Mouse (Mus musculus) adrenal gland, adult 2 months (tissue): ENCODE measurements around the gene Qser1. TPM values are rescaled to one million over a fixed set of nuclear protein-coding genes. Genes with fewer than 3 reads are reported as not detected.

Experiments
- DNase-seq: peaks from one replicate; pipeline ENCODE4 v3.0.0; 2021
- polyA plus RNA-seq: library from polyadenylated mRNA; depleted of rRNA; stranded (reverse); fragments of >200 nt; gene quantifications from 2 replicates; pipeline ENCODE4 v1.2.3, GENCODE M21; 2012
- total RNA-seq, 2 experiments: library from RNA; stranded (reverse); gene quantifications; 2 replicates each; pipeline ENCODE4 v1.2.3; 2021

The Qser1 gene
- total and polyA plus RNA-seq, 3 experiments = 3.6 to 29.0 (median 19.1) TPM

DNA sequence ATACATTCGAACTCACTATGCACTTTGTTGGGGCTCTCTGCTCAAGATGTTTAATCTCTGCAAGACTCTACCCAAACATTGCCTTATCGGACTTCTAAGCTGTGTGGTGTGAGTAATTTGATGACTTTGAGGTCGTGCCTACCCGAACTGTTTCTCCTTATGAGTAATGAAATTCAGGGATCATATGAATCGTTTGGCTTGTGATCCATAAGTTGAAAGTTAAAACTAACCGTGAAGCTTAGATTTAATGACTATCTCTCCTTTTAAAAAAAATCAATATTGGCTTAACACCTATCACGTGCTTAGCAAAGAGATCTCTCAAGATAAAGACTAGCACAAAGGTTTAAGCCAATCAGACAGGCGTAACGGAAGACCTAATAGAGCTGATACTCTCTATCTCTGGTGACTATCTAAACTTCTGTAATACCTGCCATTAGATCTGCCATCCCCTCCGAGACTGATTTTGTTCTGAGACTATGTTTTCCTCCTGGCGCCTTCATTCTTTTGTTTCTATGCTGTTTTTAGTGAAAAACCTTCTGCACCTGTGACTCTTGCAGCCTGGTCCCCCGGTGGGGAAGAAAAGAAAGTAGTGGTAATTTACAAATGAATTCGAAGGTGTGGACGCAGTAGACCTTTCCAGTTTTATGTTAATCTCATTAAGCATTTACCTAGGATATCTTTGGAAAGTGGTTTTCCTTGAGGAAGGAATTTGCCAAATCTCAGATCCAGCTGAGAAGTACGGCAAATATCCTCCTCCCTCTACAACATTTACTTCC lies 1.2 kb upstream of the Qser1 start:
- peak; percentile 17 for DNase-seq

DNA sequence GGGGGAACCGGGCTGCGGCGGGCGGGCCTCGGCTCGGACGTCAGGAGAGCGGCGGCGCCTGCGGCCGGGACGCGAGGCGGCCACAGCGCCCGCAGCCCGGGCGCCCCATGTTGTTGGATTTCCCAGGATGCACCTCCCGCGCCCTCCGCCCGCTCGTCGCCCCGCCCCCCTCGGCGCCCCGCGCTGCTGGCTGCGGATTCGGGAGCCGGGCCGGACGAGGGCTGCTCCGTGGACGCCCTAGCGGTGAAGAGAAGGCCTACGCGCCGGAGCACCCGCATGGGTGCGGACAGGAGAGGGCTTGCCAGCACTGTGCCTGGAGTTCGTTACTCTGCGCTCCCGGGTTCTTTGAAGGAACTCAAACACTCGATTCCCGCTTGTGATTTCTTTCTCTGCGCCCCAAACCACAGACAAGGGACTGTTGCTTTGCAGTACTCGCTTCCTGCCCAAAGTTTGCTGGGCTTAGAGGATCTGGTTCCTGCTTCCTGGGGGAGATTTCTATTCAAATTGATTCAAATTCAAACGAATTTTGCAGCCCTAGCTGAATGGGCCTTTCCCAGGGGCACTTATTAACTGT lies 393 bp upstream of the Qser1 start:
- DNase-seq = peak; percentile 95

DNA sequence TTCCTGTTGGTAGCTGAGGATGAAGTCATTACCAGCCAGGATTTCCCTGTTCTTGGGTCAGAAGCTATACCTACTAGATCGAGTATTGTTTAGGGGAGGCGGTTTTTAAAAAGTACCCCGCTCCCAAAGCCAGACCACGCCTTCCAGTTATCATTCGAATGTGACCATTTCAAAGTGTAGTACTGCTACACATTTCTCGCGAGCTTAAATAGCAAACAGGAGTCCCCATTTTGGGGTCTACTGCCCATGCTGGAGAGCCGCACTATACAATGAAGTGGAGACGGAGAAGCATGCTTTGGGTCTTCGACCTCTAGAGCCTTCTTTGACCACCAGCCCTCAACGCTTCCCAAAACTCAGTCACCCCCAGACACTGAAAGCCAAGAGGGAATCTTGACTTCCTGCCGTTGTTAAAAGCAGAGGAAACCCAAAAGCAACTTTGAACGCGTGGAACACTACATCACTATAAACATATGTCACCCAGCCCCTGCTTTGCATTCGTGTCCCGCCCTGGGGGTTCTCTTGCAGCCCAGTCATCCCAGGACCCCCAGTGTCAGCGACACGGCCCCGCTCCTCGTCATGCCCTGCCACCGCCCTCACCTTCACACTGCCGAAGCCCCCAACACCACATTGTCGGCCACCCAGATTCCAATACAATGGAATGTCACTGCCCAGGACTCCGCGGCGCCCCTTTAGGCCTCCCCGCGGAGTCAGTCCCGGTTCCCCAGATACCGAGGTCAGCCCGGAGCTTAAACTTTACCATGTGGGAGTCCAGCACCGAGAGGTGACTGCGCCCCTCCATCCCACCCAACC lies 794 bp downstream of the Qser1 start:
- no peak for DNase-seq

DNA sequence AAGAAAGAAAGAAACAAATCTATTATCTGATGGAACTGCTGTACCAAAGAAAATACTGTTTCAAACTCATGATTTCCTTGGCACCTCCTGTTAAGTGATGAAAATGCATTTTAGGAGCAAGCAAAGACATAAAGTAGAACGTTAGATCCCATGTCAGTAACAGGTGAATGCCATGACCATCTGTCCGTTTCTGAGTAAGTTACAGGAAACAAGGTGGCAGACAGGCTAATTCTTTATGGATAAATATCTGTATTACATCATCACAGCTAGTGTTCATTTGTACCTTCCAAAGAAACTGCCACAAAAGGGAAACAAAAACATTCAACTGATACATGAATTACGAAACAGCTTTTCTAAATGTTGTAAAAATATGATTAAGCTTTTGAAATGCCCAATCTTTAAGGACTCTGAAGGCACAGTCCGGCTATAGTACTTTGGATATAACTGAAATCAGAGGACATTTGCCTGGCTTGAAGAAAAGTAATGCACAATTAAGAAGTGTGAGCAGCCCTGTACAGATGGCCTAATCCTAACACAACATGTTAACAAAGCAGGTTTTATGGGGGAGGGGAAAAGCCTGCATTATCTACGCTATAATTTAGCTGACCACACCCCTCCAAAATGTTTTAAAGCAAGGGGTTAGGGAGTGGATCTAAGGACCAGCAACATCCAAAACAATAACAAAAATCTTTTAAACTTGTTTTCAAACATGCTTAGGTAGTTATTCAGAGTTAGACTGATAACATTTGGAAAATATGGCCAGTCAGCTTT lies 2.2 kb downstream of the Qser1 start:
- DNase-seq = no peak

DNA sequence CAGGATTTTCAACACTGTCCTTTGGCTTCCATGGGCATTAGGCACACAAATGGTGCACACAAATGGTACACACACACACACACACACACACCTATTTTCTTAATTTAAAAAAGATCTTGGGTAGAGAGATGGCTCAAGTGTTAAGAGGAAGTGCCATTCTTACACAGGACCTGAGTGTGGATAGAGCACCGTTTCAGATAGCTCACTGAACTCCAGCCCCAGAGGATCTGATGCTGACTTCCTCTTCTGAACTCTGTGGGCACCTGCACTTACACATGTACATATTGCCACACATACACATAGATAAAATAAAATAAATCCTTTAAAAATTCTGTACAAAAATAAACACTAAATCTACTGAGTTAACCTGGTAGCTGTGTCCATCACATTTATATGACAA lies 11.1 kb downstream of the Qser1 start:
- DNase-seq = no peak

DNA sequence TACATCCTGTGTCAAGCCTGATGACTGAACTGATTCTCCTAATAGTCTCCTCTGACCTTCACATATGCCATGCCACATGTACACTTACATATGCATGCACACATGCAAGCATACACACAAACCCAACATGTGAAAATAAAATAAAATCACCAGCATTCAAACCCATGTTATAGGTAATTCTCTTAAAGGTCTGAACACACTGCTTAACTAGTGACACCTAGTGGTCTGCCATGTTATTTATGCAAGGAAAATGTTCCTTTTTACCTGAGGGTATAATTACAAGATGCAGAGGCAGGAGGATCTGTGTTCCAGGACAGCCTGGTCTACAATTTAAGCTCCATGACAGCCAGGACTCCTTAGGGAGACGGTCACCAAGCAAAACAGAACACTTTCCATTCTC lies 41.8 kb downstream of the Qser1 start:
- no peak for DNase-seq

DNA sequence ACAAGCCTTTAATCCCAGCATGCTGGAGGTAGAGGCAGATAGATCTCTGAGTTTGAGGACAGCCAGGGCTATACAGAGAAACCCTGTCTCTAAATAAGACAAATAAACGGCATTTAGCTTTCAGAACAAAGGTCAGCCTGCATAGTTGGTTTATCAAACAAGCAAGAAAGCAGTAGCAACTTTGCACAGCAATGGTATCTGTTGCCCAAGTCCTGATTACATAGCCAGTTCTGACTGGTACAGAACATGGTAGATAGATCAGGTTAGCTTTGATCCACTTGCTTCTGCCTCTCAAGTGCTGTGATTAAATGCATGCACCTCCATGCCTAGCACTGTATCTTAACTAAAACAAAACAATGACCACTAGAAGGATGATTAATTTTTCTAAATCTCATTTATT lies 47.9 kb downstream of the Qser1 start:
- DNase-seq = no peak

DNA sequence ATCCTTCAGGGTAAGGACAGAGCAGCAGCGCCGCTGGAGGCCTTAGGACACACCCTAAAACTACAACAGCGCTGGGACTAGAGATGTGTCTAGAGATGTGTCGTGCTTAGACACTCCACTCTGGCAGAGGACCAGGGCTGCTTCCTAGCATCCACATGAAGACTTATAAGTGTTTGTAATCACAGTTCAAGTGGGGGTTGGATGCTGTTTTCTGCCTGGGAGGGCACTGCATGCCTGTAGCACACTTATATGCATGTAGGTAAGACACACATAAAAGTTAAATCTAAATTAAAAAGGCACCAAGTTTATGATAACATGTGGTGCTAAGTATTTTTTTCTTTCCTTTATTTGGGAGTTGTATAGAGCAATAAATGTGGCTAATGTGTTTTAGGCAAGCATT lies 52.5 kb downstream of the Qser1 start:
- no peak for DNase-seq

DNA sequence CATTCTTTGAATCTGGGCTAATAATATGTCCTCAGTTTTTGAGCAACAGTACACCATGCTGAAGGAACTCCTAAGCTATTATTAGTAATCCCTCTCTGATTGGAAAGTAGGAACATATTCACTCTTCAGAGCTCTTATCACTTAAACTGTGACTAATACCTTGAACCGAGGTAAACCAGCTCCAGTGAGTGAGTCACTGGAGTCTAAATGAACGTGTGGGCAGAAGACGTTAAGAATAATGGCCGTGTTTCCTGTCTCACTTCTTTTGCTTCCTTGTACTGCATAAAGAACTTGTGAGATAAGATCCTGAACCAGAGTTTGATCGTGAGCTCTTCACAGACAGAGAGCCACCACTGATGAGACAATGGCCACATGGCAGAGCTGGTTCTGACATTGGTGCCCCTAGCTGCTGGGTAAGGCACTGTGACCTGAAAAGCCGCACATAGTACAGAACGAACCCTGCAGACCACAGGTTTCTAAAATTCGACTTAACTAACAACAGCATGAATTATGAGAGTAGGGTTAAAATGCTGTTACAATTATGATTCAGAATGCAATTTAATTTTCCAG lies 53.3 kb downstream of the Qser1 start:
- DNase-seq = no peak

DNA sequence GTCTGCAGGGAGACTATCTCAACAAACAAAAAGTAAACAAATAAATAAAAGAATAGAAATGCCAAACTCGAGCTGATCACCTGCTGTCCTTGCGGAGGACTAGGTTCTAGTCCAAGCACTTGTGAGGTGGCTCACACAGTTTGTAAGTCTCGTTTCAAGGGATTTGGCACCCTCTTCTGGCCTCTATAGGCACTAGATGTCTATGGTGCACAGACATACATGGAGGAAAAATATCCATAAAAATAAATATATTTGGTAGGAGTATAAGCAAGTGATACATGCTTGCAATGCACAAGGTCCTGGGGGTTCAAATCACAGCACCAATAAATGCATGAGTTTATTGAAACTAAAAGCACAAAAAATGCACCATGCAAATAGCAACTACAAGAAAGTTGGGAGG lies 65.9 kb downstream of the Qser1 start:
- no peak for DNase-seq

DNA sequence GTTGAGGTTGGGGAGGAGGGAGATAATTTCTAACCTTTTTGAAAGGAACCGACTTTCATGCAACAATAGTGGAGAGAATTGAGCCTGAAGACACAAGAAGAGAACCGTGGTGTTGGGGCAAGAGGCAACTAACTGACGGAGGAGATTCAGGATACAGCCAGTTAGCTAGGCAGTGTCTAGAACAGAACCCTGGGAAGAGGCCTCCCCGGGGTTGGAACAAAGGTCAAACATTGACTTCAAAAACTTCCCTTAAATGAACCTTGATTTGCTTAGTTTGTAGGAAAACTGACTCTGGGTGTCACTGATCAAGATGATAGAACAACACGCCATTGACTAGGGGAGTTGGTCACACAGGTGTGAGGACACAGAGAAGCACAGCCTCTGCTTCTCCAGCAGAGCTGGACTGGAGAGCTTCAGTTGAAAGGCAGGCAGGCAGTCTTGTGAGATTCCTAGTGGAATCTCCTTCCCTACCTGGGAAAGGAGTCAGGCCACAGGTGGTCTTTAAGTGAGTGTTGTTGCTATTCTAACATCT lies 67.8 kb downstream of the Qser1 start:
- no peak for DNase-seq

DNA sequence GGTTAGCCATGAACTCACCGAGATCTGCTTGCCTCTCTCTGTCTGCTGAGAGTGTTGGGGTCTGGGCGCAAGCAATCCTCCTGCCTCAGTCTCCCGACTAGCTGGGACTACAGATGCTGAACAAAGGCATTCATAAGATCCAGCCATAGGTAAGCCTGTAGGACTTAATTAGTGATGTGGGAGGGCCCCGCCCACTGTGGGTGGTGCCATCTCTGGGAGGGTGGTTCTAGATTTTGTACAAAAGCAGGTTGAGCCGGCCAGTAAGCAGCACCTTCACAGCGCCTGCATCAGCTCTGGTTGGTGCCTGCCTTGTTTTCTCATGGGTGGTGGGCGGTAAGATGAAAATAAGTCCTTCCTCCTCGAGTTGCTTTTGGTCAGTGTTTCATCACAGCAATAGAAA lies 70.3 kb downstream of the Qser1 start:
- DNase-seq = no peak

DNA sequence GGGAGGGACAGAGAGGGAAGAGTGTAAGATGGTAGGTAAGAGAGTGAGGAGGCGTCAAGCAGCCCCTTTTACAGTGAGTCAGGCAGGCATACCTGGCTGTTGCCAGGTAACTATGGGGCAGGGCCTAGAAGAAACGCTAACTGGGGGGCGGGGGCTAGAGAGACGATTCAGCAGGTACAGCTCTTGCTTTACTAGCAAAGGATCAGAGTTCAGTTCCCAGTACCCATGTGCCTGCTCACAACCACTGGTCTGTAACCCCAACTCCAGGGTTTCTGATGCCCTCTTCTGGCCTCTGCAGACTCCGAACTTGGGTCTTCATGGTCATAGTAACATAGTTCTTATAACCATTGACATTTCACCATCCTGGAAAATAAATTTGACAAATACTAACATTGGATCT lies 72.6 kb downstream of the Qser1 start:
- DNase-seq = no peak

DNA sequence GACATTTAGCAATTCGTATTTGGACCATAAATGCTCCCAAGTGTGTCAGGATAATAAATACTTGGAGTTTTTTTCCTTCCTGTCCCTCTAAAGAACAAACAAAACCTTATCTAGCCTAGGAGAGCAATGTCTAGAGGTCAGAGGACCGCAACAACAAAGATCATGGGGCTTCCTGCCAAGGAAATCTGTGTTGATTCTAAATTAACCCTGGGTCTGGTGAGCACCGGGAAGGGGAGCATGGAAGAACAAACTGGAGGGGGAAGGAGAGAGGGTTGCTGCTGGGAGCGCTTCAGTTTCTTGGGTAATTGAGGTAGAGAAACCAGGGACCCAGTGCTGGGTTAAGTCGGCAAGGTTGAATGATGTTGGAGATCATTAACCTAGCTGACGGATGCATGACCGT lies 73.4 kb downstream of the Qser1 start:
- peak; percentile 14 for DNase-seq

DNA sequence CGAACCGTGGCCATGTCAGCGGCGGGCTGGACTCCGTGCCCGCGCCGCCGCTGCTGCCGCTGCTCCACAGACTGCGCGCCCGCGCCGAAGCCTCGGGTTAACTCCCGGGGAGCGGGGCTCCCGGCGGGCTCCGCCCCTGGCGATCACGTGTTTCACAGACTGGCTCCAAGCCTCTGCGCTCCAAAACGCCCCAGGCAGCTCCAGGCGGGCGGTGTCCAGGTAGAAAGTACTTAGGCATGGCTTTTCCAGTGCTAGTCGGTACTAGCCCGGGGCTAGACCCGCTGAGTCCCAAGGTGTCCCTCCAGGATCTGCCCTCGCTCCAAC lies 73.9 kb downstream of the Qser1 start, which contains the start of gene Depdc7:
TSS of gene Depdc7 (minus strand) at position 138 of the 324 bp plus-strand sequence.
- DNase-seq = peak; percentile 95

DNA sequence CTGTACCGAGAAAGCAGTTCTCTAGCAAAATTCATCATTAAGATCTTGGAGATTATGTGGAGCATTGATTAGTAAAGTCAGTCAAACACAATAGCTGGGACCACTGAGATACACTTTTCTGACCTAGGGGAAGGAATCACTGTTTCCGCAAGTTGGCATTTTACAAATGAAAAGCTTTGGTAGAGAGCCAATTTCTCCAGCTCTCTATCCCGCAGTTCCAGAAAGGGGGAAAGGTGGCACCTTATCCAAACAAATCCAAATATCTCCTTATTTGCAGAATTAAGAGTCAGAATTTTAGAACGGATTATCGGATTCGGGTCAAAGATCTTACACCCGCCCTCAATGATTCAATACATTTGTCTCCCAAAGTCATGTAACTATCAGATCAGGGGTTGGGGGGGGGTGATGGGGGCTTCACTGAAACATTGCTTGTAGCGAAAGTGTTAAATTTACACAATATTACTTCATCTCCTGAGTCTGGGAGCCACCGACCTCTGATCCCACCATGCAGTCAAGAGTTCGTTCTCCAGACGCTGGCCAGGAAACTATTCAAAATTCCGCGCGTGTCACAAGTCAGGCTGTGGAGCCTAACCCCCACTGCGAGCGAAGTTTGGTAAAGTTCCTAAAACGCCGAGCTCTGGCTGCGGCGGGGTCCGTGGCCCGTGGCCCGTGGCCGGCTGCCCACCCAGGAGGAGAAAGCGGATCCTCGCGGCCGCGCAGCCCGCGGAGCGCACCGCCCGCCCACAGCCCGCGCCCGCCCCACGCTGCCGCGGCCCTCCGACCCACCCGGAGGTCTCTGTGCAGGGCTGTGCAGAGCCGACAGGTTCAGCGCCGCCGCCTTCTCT lies 74.4 kb downstream of the Qser1 start:
- DNase-seq = no peak

DNA sequence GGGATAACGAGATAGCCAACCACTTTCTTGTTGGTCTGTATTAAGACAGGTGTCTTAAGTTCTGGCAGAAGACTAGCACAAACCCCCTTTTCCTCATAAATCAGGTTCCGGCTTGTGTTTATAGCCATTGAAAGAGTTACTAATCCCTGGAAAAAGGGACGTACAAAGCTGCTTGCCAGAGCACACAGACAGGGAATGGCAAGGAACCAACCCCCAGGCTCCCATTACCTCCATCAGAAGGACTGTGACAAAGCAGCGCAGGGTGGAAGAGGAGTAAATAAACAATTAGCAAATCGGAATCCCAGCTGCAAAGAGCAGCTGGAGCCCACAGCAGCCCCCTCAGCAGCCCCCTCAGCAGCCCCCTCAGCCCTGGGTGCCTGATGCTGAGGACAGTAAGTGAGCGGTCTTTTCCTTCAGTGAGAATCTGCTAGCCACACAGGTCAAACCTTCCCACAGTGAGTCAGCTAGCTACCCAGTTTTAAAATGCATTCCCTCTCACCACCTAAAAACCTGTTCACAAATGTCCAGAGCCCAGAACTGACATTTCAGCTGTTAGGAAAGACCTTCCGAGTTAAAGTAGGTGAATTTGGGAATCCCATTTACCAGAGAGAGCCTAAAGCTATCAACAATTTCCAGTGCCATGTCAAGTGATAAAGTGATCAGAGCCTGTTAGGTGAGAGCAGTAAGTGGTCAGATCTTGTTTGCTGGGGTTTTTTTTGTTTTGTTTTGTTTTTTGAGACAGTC lies 75.4 kb downstream of the Qser1 start:
- DNase-seq = no peak

DNA sequence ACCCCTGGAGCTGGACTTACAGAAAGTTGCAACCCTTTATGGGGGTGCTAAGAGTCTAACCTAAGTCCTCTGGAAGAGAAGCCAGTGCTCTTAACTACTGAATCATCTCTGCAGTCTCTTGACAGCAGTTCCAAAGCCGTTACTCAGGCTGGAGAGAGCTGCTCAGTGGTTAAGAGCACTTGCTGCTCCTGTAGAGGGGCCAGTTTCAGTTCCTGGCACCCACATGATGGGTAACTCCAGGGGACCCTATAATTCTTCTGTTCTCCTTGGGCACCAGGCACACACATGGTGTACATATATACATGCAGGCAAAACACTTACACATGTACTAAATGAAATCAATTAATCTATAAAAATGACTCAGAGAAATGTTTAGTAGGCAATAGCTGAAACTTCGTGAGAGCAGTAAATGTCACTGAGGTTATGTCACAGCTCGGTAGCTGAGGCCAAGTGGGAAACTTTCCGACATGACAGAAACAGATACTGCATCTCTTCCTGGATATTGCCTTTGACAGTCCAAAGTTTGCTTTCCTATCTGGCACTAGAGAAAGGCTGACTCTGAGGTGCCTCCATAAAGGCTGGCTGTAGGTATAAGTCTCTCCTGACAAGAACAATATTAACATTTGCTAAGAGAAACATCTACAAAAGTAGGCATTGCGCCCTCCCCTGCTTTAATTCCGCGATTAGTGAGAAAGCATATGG lies 76.2 kb downstream of the Qser1 start:
- DNase-seq = no peak

DNA sequence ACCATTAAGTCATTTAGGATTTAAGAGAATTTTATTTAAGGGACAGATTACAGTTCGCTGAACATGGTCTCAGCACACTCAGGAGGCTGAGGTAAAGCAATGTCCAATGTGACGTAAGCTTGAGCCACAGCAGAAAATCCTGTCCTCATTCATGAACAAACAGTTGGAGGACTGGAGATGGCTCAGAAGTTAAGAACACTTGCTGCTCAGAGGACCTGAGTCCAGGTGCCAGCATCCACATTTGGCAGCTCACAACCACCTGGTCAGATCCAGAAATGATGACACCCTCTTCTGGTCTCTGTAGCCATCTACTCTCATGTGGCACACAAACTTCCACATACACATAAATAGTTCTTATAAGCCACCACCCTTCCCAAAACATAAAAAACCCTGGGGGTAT lies 76.9 kb downstream of the Qser1 start:
- no peak for DNase-seq

DNA sequence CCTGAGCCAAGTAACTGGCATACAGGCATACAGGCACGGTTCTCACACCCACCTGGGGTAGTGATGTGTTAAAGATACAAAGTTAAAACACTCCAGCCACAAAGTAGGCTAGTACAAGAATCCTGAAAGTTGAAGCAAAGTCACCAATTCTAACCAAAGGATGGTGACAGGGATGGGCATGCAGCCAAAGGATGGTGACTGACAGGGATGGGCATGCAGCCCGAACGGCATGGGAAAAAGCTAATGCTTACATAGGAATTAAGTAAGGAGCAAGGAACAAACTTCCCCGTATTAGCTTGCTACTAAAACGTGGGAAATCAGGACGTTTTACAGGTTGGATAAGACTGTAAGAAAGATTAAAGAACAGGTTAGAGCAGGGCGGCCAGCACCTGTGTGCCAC lies 80.3 kb downstream of the Qser1 start:
- no peak for DNase-seq
